Mouse (Mus musculus): ENCODE data around the gene Aoc1. TPM values are rescaled to one million over a fixed set of nuclear protein-coding genes. Genes with fewer than 3 reads are reported as not detected.

Gene Aoc1
- polyA plus RNA-seq, 1 experiment from 2014 or later, result not detected

DNA sequence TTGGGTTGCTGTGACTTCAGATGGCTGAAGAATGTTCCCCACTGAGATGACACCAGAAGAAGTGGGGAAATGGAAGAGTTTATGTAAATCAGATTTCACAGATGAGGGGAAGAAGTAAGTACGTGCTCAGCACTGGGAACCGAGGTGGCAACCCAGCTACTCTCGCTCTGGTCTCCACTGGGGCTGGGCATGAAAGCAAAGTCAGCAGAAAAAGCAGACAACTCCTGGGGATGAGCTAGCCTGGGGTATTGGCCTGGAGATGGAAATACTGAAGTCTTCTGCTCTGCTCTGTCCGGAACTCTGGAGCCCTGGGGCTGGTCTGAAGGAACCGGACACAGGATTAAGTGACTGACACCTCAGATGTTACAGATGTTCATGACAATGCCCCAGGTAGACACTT, 81.5 kb downstream of the Aoc1 start:
- no peaks in the 10 kb centered on the region for H3K4me1 ChIP-seq (ENCODE audit: control insufficient read depth, insufficient read depth, low read length)
- H3K27ac ChIP-seq (ENCODE audit: low read depth, low read length), result no peak overlapping the region
- H3K27me3 ChIP-seq (ENCODE audit: control insufficient read depth, insufficient read depth, low read length), result no peaks in the 10 kb centered on the region
- H3K4me3 ChIP-seq (ENCODE audit: low read depth, low read length), result no peak overlapping the region
- H3K4me2 ChIP-seq, result no peak overlapping the region
- WGBS (ENCODE audit: insufficient replicate concordance), result 79% methylated on average over 5 of the region's 5 CpGs
- no peaks in the 10 kb centered on the region for H3K9me3 ChIP-seq (replicated peaks; ENCODE audit: control insufficient read depth, low read length)
- no peaks in the 10 kb centered on the region for H3K36me3 ChIP-seq (ENCODE audit: control insufficient read depth, insufficient read depth, low read length)
- no peak overlapping the region for H3K9ac ChIP-seq (ENCODE audit: low read depth, low read length)
- ATAC-seq (replicated peaks; ENCODE audit: insufficient number of reproducible peaks, low FRiP score, low TSS enrichment), result no peak

DNA sequence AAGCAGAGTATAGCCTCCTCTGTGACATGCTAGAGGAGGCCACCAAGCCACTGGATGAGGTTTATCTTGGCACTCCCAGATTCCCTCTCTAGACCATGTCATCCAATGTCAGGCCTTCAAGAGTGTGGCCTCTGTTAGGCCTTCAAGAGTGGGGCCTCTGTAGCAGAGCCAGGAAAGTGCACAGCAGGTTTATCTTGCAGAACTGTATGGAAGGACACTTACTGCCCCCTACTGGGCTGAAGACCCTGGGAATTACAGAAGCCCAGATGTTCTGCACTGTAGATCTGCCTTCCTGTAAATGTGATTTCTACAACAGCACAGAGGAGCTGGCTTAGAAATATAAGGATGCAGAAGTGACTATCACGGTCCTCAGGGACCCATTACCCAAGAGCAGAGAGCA, 82.2 kb downstream of the Aoc1 start:
- no peak overlapping the region for H3K4me2 ChIP-seq
- H3K4me1 ChIP-seq (ENCODE audit: control insufficient read depth, insufficient read depth, low read length), result no peaks in the 10 kb centered on the region
- no peaks in the 10 kb centered on the region for H3K9me3 ChIP-seq (replicated peaks; ENCODE audit: control insufficient read depth, low read length)
- H3K4me3 ChIP-seq (ENCODE audit: low read depth, low read length), result no peak overlapping the region
- H3K36me3 ChIP-seq (ENCODE audit: control insufficient read depth, insufficient read depth, low read length), result no peaks in the 10 kb centered on the region
- no peak overlapping the region for H3K27ac ChIP-seq (ENCODE audit: low read depth, low read length)
- ATAC-seq (replicated peaks; ENCODE audit: insufficient number of reproducible peaks, low FRiP score, low TSS enrichment), result 0 out of 2 replicates have a peak, but pooled peaks have one; percentile 22
- no peak overlapping the region for H3K9ac ChIP-seq (ENCODE audit: low read depth, low read length)
- no peaks in the 10 kb centered on the region for H3K27me3 ChIP-seq (ENCODE audit: control insufficient read depth, insufficient read depth, low read length)
- WGBS (ENCODE audit: insufficient replicate concordance), result 48% methylated on average over 1 of the region's 1 CpGs

DNA sequence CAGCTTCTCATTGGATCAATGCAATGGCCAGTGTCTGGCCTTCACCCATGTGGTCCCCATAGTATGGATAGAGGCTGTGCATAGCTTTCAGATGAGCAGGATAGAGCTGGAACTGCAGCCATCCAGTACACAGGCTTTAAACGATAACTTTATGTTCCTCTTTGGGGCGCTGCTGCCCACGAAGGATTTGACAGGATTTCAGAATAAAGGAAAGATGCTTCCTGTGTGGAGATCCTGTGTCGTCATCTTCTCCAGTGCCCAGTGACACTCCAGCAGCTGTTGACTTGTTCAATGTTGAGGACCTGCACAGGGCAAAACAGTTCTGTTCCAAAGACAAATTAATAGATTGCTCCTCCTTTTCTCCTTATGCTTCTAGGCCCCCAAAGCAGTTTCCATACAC, 84.1 kb downstream of the Aoc1 start:
- no peak overlapping the region for H3K4me3 ChIP-seq (ENCODE audit: low read depth, low read length)
- no peaks in the 10 kb centered on the region for H3K9me3 ChIP-seq (replicated peaks; ENCODE audit: control insufficient read depth, low read length)
- no peaks in the 10 kb centered on the region for H3K36me3 ChIP-seq (ENCODE audit: control insufficient read depth, insufficient read depth, low read length)
- H3K4me1 ChIP-seq (ENCODE audit: control insufficient read depth, insufficient read depth, low read length), result no peaks in the 10 kb centered on the region
- H3K9ac ChIP-seq (ENCODE audit: low read depth, low read length), result no peak overlapping the region
- H3K4me2 ChIP-seq, result no peak overlapping the region
- no peaks in the 10 kb centered on the region for H3K27me3 ChIP-seq (ENCODE audit: control insufficient read depth, insufficient read depth, low read length)
- 76% methylated on average over 4 of the region's 4 CpGs for WGBS (ENCODE audit: insufficient replicate concordance)
- H3K27ac ChIP-seq (ENCODE audit: low read depth, low read length), result no peak overlapping the region
- no peak for ATAC-seq (replicated peaks; ENCODE audit: insufficient number of reproducible peaks, low FRiP score, low TSS enrichment)

DNA sequence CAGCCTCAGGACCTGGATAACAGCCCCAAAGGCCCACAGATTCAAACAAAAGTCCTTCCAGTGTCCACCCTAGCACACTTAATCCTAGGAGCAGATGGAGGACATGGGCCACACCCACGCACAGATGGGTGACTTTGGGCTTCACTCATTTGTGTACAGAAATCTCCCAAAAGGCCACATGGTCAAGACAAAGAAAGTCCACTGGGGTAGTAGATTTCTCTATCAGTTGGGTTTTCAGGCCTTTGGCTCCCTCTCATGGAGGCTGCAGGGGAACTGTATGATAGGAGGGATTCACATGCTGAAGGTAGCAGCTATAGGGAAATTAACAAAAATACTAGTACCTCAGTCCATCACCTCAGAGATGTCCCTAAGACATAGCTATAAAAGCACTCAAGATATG, 85.4 kb downstream of the Aoc1 start:
- H3K27ac ChIP-seq (ENCODE audit: low read depth, low read length), result no peak overlapping the region
- no peaks in the 10 kb centered on the region for H3K27me3 ChIP-seq (ENCODE audit: control insufficient read depth, insufficient read depth, low read length)
- H3K36me3 ChIP-seq (ENCODE audit: control insufficient read depth, insufficient read depth, low read length), result no peaks in the 10 kb centered on the region
- H3K9ac ChIP-seq (ENCODE audit: low read depth, low read length), result no peak overlapping the region
- H3K4me1 ChIP-seq (ENCODE audit: control insufficient read depth, insufficient read depth, low read length), result no peaks in the 10 kb centered on the region
- no peak for ATAC-seq (replicated peaks; ENCODE audit: insufficient number of reproducible peaks, low FRiP score, low TSS enrichment)
- WGBS (ENCODE audit: insufficient replicate concordance), result 76% methylated on average over 1 of the region's 1 CpGs
- H3K4me2 ChIP-seq, result no peak overlapping the region
- H3K4me3 ChIP-seq (ENCODE audit: low read depth, low read length), result no peak overlapping the region
- H3K9me3 ChIP-seq (replicated peaks; ENCODE audit: control insufficient read depth, low read length), result no peaks in the 10 kb centered on the region

Other genes with a start within 250 kb of the Aoc1 start
- 0.66 and 0.83 TPM in 2 replicates for gene AI854703, start 246.1 kb upstream of the Aoc1 start, polyA plus RNA-seq (2014; fragmentation: Nextera tagmentation; extraction: Ambion mirVana)
- gene Gimap8, start 225.7 kb upstream of the Aoc1 start, polyA plus RNA-seq (2014; fragmentation: Nextera tagmentation; extraction: Ambion mirVana), result 0.26 and 0.68 TPM in 2 replicates
- 8.8 and 10.6 TPM in 2 replicates for gene Gimap9, start 196.8 kb upstream of the Aoc1 start, polyA plus RNA-seq (2014; fragmentation: Nextera tagmentation; extraction: Ambion mirVana)
- gene Gimap4, start 188.3 kb upstream of the Aoc1 start, polyA plus RNA-seq (2014; fragmentation: Nextera tagmentation; extraction: Ambion mirVana), result 8.6 and 10.0 TPM in 2 replicates
- gene Gimap6, start 164.7 kb upstream of the Aoc1 start, polyA plus RNA-seq (2014; fragmentation: Nextera tagmentation; extraction: Ambion mirVana), result 30.5 and 30.6 TPM in 2 replicates
- 2.6 and 4.8 TPM in 2 replicates for gene Gm28053, start 154.3 kb upstream of the Aoc1 start, polyA plus RNA-seq (2014; fragmentation: Nextera tagmentation; extraction: Ambion mirVana)
- gene Gimap7, start 154.3 kb upstream of the Aoc1 start, polyA plus RNA-seq (2014; fragmentation: Nextera tagmentation; extraction: Ambion mirVana), result not detected in 2 replicates
- gene Gimap1, start 133.8 kb upstream of the Aoc1 start, polyA plus RNA-seq (2014; fragmentation: Nextera tagmentation; extraction: Ambion mirVana), result 17.6 and 22.5 TPM in 2 replicates
- gene Gimap5, start 126.7 kb upstream of the Aoc1 start, polyA plus RNA-seq (2014; fragmentation: Nextera tagmentation; extraction: Ambion mirVana), result 5.3 and 5.9 TPM in 2 replicates
- gene Gimap3, start 102.0 kb upstream of the Aoc1 start, polyA plus RNA-seq (2014; fragmentation: Nextera tagmentation; extraction: Ambion mirVana), result not detected in 2 replicates
- 104 and 108 TPM in 2 replicates for gene Tmem176a, start 32.0 kb upstream of the Aoc1 start, polyA plus RNA-seq (2014; fragmentation: Nextera tagmentation; extraction: Ambion mirVana)
- gene Tmem176b, start 31.4 kb upstream of the Aoc1 start, polyA plus RNA-seq (2014; fragmentation: Nextera tagmentation; extraction: Ambion mirVana), result 219 and 237 TPM in 2 replicates
- gene 1600015I10Rik, start 57.0 kb downstream of the Aoc1 start, polyA plus RNA-seq (2014; fragmentation: Nextera tagmentation; extraction: Ambion mirVana), result 0.08 and 0.14 TPM in 2 replicates
- not detected in 2 replicates for gene Doxl2, start 102.1 kb downstream of the Aoc1 start, polyA plus RNA-seq (2014; fragmentation: Nextera tagmentation; extraction: Ambion mirVana)
- 0.07 TPM in 1 of 2 replicates, not detected in the other for gene Svs1, start 114.0 kb downstream of the Aoc1 start, polyA plus RNA-seq (2014; fragmentation: Nextera tagmentation; extraction: Ambion mirVana)
- gene Gpnmb, start 163.7 kb downstream of the Aoc1 start, polyA plus RNA-seq (2014; fragmentation: Nextera tagmentation; extraction: Ambion mirVana), result 0.09 and 0.62 TPM in 2 replicates
- 52.3 and 54.5 TPM in 2 replicates for gene Malsu1, start 200.9 kb downstream of the Aoc1 start, polyA plus RNA-seq (2014; fragmentation: Nextera tagmentation; extraction: Ambion mirVana)

Data from heart, embryonic 11.5 days (tissue).